Mouse (Mus musculus) frontal cortex, adult 2 months (tissue): ENCODE results near the gene Asb4. TPM values are rescaled to one million over a fixed set of nuclear protein-coding genes. Genes with fewer than 3 reads are reported as not detected.
"Not testable (repeated sequence)": the region's sequence is repeated elsewhere in the genome, so short reads cannot be mapped to it uniquely, and the experiment has no call there.

Source experiments
- DNase-seq, 2 experiments: peaks; one replicate each; pipeline ENCODE4 v3.0.0; 2022; ENCODE audit warnings: low spot score in 1 of 2; ENCODE audit errors: extremely low spot score in 1 of 2
- polyA plus RNA-seq: library from polyadenylated mRNA; depleted of rRNA; stranded (reverse); fragments of >200 nt; gene quantifications from 2 replicates; pipeline ENCODE4 v1.2.3, GENCODE M21; 2012; rRNA removed

Gene Asb4
- polyA plus RNA-seq = 0.29 and 0.40 TPM in 2 replicates

GRCm38 (mm10) chr6:5383336-5384177, at the start of gene Asb4:
Gene Asb4 (plus strand): TSS chr6:5383386.
- no peak for DNase-seq

DNA sequence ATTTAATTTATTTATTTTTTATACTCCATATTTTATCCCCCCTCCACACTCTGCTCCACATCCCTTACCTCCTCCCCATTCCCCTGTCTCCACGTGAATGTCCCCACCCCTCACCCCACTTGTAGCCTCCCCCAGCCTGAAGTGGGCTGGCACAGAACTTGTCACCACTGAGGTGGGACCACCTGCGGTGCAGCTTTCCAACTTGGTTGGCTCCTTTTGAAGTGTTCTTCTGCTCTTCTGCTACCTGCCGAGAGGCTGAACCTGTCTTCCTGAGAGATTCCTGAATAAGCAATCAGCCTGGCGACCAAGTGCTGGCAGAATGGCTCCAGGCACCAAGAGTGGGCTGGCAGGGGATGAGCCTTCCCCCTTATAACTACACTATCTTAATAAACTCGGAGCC, 49.2 kb upstream of the Asb4 start:
- no peak for DNase-seq

GRCm38 (mm10) chr6:5336016-5336415, 47.2 kb upstream of the Asb4 start:
- not testable (repeated sequence) for DNase-seq

DNA sequence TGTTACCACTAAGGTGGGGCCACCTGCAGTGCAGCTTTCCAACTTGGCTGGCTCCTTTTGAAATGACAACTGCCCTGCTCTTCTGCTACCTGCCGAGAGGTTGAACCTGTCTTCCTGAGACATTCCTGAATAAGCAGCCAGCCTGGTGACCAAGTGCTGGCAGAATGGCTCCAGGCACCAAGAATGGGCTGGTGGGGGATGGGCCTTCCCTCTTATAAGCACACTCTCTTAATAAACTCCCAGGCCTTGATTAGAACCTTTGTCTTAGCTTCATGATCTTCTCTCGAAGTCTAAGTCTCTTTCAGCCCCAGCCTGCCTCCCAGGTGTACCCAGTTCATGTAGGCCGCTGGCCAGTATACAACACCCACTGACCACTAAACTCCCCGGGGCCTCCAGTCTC, 44.4 kb upstream of the Asb4 start:
- not testable (repeated sequence) for DNase-seq

DNA sequence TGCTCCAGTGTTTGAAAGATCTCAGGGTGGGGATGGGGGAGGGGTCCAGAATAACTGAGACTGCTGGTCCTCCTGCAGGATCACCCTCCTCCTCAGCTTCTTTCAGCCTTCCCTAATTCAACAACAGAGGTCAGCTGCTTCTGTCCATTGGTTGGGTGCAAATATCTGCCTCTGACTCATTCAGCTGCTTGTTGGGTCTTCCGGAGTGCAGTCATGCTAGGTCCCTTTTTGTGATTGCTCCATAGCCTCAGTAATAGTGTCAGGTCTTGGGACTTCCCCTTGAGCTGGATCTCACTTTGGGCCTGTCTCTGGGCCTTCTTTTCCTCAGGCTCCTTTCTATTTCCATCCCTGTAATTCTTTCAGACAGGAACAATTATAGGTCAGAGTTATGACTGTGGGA, 43.9 kb upstream of the Asb4 start:
- DNase-seq = not testable (repeated sequence)

DNA sequence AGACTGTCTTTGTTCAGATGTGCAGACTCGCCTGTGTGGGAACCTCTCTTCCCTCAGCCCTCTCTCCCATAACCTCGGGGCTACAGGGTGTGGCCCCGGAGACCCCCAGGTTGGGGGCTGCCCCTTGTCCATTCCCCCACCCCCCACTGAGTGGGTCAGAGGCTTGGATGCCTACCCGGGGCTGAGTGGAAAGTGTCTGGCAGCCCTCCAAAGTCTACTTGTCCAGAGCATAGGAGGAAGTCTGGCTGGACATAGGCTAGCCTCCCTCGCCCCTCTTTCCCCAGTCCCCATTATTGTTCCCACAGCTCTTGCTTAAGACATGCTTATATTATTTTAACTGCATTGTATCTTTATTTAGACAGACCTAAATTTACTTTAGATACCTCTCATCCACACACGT, 38.9 kb upstream of the Asb4 start:
- no peak for DNase-seq

DNA sequence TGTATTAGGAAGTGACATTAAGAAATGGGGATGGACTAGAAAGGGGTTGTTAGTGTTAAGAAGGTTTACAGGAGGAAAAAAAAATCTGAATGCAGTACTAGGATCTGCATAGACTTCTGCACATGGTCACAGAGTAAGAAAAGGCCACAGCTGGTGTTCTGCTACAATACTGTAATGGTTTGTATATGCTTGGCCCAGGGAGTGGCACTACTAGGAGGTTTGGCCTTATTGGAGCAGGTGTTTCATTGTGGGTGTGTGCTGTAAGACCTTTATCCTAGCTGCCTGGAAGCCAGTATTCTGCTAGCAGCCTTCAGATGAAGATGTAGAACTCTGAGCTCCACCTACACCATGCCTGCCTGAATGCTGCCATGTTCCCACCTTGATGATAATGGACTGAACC, 25.3 kb upstream of the Asb4 start:
- DNase-seq = no peak

DNA sequence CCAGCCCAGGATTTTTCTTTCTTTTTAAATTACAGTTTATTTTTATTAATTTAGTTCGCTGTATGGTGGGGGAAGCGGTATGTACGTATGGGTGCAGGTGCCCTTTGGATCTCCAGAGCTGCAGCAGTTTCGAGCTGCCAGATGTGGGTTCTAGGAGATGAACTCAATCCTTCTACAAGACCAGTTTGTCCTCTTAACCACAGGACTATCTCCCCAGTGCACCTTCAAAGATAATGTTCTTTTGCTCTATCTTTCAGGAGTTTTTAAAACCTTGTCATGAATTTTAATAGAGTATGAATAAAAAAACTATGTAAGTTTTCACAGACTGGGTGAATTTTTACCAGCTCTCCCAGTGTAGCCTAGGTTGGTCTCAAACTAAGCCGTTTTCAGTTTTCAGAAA, 22.8 kb upstream of the Asb4 start:
- DNase-seq = no peak

DNA sequence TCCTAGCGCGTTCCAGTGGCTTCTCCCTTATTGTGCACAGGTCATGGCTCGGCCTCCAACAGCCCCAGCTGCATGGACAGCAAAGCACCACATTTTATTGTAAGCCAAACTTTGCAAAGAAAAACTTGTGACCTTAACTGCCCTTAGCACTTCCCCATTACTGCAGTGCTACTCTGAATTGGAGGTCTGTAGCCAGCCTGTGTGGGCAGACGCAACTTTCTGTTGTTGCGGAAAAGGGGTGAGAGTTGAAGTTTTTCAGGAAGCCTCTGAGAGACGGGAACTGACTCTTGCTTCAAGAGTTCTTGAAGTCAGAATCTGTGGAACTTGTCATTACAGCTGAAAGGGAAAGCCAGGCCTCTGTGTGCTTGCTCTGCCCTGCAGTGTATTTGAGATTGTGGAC, 21.2 kb upstream of the Asb4 start:
- no peak for DNase-seq

DNA sequence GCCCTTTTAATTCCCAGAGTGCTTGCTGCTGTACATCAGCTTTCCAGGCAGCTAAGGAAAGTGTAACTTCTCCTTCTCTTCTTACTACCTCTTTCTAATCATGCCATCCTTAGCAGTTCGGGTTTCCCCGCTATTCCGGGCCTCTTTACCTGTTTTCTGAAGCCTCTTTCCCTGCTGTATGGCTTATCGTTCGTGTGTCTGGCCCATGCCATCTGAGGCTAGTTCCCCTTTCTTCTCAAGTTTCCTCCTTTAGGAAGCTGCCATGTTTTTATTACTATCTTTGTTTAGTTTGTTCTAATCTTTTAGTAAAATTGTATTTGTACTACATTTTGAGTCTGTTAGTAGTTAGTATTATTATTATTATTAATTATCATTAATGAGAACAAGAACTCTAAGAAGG, 17.3 kb upstream of the Asb4 start:
- no peak for DNase-seq

DNA sequence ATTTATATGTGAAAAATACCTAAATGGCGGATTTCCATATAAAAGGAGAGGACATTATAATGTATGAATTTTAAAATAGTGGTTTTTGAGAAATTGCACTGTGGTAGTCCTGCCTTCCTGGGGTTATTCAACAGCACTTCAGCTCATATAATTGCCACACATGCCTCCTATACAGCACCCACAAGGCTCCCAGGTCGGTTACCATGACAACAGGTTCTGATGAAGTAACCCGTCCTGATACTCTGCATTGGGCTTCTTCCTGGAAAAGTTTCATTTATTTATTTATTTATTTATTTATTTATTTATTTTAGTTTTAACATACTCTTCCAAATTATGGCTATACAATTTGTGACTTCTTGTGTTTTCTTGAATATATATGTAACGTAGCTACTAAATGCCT, 6.3 kb upstream of the Asb4 start:
- DNase-seq = no peak

DNA sequence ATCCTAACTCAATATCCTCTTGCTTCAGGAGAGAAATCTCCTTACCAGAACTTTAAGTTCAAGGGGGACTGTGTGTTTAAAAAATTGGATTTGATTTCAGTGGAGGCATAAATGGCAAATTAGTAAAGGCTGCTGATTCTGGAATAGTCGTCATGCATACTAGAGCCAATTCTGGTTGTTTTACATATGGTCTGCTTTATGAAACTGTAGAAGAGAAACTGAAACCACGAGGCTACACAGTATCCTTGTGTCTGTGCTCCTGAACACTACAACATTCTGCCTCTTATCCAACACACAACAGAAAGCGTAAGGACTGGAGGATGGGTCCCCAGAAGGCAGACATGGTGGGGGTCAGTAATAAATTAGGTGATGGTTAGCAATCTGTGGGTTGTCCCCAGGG, 4.1 kb upstream of the Asb4 start:
- no peak for DNase-seq

DNA sequence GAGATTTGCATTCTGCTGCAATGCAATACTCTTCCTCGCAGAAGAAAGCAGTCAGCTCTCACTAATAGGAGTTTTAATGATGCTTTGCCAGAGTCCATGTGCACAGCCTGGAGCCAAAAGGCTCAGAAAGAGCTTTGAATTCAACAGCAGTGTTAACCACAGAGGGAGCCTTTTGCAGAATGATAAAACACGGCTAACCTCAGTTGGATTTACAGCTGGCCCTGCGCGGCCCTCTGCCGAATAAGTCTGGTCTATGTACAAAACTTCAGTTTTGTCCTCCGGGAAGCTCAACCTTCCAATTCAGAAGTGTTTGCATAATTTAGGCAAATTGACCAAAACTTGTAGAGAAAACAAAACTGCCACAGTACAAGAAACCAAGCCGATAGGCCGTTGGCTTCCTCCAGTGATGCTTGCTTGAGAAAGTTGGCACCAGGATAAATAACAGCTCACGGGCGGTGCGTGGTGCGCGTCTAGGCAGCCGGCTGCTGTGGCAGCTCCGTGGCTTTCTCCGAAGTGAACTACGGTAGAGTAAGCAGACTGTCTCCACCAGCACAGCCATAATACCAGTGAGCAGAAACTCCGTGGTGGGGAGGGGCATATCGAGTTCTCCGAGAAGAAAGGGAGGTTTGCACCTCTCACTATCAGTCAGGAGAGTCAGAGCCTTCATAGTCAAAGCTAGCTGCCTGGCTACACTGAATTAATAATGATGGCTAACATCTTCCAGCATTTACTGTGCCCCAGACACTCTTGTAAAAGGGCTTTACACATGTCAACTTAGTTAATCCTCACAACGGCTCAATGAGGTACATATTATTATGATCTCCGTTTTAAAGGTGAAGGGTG, 3.2 kb upstream of the Asb4 start:
- peak; percentile 20 to 55 for DNase-seq

GRCm38 (mm10) chr6:5380624-5381252, 2.4 kb upstream of the Asb4 start:
- DNase-seq = no peak

DNA sequence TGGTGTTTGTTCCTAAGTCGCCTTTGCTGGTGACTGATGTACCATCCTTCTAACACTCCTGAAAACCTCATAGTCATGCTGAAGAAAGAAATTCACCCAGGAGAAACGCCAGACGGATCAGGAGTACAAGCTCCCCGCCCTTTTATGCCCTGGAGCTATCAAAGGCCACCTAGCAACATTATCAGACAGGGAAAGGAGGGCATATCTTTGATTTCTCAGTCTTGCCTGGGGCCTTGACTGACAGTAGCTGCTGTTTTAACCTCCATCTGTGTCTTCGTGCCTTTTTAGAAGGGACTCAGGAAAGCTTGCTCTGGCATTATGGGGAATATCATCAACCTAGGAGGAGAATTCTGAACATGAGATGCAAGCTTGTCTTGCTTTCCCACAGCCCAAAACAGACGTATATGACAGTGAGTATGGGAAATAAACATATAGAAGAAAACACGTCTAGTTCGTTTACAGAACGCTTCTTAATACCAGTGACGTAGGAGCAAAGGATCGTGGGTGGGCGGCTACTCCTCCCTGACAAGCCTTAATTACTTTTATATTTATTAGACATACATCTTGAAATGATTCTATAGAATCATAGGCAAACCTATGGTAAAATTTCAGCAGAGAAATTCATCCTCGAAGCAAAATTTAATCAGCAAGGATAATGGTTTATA, 1.1 kb upstream of the Asb4 start:
- DNase-seq = no peak

- DNase-seq = peak; percentile 75 to 94
These were observed 487 bp upstream of the Asb4 start for GRCm38 (mm10) chr6:5382583-5383215.

DNA sequence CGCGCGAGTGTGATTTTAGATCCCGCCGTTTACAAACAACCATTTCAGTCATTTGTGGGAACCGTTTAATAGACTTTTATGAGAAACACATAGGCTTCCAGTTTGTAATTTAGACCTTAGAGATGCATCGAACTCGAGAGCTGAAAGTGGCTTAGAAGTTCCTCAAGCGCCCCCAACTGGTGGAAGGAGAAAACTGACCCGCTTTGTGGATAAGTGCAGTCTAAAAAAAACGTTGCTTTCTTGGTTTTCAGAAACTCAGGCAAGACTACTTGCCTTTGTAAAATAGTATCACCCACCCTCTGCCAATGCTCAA, 948 bp downstream of the Asb4 start:
- DNase-seq = peak; percentile 28 to 87

- no peak for DNase-seq
These were observed 2.0 kb downstream of the Asb4 start for GRCm38 (mm10) chr6:5385161-5385640.

DNA sequence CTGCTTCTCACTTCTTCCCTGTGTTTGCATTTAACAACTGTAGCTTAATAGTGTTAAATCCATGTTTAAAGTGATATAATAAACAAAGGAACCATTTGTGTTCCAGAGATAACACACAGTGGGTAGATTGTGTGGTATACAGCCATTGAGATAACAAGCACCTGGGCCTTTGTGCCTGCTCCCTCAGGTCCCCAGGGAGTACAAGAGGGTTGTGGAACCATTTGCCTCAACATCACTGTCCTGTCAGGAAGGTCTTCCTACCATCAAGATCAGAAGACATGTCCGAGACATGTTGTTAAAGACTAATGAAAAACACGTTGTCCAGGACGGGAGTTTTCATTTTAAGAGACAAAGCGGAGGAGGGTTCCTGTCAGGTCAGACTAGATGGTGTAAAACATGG, 3.3 kb downstream of the Asb4 start:
- DNase-seq = no peak

GRCm38 (mm10) chr6:5387396-5387795, 4.2 kb downstream of the Asb4 start:
- no peak for DNase-seq
